Mouse (Mus musculus) cerebellum, postnatal 36 days (tissue): ENCODE data around the gene Coa3.
"Not testable (repeated sequence)": the region's sequence is repeated elsewhere in the genome, so short reads cannot be mapped to it uniquely, and the experiment has no call there.

Source experiments
- DNase-seq, 2 experiments: peaks; one replicate each; pipeline ENCODE4 v3.0.0; 2021 to 2022; ENCODE audit warnings: mixed read lengths in 2 of 2

Gene Coa3

DNA sequence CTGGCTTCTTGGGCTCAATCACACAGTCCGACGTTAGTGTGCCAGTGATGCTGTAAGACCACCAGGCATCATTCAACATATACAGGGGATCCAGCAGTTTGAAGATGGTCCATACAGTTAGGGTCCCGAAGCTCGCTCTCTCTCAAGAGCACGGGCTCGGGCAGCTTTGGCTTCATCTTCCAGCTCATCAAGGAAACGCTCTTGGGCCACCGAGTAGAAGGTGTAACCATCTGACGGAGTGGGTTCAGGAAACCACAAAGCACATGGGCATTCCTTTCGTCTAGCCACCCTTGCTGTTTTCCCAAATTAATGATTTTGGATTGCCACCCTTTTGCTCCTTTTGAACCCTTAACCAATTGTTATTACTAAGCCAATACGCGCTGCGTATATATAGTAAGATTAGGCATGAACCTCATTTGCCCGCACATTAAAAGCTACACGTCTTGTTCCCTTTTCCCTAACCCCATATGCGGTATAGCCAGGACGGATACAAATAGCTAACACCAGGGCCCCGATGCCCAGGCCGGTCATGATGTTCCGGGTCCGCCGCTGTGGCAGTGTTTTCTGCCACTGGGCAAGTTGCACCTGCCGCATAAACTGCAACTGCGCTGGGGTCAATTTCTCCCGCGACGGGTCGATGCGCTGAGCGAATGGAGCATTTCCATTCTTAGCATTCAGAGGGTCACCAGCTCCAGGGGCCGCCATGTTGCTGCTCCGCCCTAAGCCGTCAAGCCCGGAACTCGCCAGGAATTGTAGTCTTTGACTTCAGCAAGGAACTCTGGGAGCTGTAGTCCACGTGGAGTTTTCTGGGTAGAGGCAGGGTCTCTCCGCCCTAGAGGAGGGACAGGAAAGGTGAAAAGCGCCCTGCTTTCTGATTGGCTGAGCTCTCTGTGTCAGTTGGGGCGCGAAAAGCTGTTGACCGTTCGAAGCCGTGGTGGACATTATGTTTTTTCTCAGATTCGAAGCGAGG is at the start of gene Coa3, which contains the start of gene Cntd1:
Gene Coa3 (minus strand): TSS at position 892 of the 970 bp plus-strand sequence.
Gene Cntd1 (plus strand): TSS at position 790 of the 970 bp plus-strand sequence.
- DNase-seq: peak; percentile 78 to 81

DNA sequence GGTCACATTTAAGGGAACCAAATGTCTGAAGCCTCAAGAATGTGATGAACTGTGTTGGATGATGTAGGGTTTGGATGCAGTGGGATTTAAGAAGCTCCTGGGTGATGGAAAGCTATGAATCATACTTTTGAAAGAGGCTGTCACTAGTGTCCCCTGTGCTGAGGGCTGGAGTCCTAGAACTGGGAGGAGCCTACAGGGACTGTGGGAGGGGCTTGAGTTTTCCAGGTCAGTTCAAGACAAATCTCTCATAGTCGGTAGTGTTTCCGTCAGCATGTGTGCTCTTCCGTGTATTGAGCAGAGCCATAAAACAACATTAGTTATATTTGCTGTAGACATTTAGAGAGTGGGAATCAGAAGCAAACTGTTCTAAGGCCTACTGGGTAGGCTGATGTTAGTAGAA is 48.4 kb upstream of the Coa3 start:
- no peak for DNase-seq

DNA sequence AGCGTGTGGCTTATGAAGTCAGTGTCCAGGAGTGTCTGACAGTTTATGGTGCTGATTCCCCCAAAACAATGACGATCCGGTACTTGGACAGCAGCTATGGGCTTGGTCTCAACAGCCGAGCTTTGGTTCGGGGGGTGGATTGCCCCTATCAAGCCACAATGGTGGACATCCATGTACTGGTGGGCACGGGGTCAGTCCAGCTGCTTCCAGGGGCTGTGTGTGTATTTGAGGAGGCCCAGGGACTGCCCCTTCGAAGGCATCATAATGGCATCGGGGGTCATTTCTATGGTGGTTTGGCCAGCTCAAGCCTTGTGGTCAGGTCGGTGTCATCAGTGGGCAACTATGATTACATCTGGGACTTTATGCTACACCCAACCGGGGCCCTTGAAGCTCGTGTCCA is 47.2 kb upstream of the Coa3 start:
- DNase-seq: no peak

DNA sequence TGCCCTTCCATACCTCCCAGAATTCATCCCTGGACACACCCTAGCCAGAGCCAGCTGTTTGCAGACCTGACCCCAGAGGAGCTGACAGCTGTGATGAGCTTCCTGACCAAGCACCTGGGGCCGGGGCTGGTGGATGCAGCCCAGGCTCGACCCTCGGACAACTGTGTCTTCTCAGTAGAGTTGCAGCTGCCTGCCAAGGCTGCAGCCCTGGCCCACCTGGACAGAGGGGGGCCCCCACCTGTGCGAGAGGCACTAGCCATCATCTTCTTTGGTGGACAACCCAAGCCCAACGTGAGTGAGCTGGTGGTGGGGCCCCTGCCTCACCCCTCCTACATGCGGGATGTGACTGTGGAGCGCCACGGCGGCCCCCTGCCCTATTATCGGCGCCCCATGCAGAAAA is 46.3 kb upstream of the Coa3 start:
- DNase-seq: not testable (repeated sequence)

DNA sequence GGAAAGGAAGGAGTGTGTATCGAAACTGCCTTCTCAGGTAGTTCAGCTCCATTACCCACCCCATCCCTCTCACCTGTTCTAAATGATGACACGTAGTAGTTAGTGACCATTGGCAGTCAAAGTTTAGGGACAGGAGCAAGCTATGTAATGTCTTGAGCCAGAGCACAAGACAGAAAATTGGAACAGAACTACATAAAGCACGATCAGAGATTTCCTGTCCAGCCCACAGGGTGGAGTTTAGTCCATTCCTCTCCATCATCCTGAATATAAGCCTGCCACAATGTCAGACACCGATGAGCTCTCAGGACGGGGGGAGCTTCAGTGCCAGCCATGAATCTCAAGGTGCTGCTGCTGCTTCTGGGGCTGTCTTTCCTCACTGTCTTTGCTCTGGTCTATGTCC is 45.8 kb upstream of the Coa3 start, which contains the start of gene Aoc2:
Gene Aoc2 (plus strand): TSS at position 301 of the 400 bp plus-strand sequence.
- DNase-seq: no peak

DNA sequence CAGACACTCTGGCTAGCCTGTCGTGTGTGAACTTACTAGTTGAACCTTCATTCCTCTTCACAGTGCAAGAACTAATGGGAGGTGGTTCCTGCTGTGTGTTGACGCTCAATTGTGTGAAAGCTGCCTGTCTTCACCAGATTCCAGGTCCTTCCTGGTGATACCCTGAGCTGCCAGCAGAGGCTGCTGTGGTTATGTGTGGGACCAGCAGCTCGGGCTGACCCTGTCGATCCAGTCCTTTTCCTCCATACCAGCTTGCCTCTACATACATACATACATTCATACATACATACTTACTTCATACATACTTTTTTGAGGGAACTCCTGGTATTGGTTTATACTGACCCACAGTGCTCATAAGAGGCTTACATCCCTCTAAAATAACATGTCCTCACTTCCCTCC is 44.7 kb upstream of the Coa3 start:
- DNase-seq: peak; percentile 72

DNA sequence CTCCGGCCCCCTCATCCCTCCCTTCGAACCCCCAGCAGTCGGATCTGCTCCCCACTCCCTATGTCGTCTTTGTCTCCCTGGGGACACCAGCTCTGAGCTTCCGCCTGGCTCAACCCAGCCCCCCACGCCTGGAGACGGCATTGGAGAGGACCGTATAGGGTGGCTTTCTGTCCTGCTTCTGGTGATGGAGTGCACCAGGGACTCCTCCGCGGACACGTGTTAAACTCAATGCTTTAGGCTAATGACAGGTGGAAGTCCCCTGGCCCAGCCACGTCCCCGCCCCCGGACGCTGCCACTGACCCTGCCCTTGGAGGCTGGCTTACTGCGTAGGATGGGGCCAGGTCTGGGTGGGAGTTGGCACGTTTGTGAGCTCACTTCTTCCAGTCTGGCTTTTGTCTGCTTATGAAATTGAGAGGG is 37.6 kb upstream of the Coa3 start:
- no peak for DNase-seq

DNA sequence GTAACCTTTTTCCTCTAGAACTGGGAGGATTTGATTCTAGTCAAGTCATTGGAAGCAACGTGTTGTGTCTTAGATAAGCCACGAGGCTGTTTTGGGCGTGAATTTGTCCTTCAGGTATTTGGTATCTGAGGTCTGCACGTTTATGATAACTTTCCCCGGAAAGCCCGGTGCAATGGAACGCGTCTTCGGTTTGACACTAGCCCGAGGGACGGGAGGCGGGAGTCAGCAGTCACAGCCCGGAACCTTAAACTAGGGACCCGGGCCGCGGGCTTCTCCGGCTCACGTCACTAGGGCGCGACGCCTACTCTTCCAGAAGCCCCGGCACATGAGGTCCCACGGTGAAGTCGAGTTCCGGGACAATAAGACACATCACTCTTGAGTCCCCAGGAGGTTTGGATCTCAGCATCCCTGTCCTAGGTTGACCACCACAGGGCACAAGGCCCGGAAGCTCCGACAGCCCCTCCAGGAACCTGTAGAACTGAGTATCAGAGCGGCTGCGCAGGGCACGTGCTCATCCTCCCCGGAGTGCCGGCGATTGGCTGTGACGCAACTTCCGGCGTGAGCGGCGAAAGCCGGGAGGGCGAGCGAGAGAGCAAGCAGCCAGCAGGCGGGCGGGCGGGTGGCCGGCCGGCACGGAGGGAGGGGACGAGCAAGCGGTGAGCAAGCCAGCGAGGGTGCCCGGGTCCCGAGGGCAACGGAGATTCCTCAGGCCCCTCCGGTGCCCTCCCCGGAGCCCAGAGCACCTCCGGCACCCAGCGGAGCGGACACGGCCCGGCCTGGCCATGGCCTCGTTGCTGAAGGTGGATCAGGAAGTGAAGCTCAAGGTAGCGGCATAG is 37.0 kb upstream of the Coa3 start, which contains the start of gene Psme3:
Gene Psme3 (plus strand): TSS at position 549 of the 836 bp plus-strand sequence.
- peak; percentile 92 to 95 for DNase-seq

DNA sequence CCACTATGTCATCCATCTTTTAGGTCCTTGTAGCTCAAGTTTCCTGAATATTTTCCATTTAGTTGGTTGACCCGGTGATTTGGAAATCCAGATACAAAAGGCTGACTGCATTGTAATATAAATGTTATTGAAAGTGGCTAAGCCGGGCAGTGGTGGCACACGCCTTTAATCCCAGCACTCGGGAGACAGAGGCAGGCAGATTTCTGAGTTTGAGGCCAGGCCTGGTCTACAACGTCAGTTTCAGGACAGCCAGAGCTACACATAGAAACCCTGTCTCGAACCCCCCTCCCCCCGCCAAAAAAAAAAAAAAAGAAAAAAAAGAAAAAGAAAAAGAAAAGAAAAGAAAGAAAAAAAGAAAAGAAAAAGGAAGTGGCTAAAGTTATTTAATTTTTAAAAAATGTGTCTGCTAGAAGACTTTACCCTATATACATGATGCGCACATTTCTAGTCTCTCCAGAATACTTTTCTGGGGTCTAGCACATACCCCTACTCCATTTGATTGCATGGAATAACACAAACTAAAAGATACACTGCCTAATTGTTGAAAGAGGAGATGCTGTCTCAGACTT is 36.3 kb upstream of the Coa3 start:
- DNase-seq: no peak

DNA sequence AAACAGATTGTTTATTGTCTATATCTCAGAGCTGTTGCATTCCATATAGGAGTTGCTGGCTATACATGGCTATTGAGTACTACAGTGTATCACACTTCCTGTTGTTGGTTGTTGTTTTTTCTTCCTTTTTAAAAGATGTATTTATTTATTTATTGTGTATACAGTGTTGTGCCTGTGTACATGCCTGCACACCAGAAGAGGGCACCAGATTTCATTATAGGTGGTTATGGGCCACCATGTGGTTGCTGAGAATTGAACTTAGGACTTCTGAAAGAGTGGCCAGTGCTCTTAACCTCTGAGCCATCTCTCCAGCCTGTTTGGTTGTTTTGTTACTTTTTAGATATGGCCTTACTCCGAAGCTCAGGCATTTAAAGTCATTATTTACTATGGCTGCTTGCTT is 35.7 kb upstream of the Coa3 start:
- no peak for DNase-seq

DNA sequence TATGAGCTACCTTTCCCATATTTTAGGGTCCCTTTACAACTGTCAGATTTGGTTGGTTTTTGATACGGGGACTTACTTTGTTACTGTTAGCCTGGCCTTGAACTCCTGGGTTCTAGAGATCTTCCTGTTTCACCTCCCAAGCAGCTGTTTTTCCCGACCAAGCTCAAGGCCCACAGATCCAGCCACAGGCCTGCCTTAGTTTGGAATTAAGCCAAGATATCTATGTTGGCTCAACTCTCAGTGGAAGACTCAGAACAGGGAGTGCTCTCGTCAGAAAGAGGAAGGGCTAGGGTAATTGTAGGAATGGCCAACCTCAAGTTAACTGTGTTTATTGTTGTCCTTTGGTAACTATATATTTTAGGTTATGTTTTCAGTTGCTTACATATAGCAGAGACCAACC is 33.2 kb upstream of the Coa3 start:
- DNase-seq: no peak

DNA sequence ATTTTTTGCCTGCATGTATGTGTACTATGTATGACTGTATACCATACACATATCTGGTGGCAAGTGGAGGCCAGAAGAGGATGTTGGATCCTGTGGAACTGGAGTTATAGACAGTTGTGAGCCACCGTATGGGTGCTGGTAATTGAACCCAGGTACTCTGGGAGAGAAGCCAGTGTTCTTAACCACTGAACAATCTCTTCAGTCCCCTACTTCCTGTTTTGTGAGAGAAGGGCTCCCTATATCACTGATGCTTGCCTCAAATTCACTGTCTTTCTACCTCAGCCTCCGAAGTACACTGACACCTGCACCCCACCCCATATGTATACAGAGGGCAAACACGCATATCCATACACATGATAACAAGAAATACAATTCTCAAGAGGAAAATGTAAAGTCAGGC is 32.2 kb upstream of the Coa3 start:
- DNase-seq: no peak

DNA sequence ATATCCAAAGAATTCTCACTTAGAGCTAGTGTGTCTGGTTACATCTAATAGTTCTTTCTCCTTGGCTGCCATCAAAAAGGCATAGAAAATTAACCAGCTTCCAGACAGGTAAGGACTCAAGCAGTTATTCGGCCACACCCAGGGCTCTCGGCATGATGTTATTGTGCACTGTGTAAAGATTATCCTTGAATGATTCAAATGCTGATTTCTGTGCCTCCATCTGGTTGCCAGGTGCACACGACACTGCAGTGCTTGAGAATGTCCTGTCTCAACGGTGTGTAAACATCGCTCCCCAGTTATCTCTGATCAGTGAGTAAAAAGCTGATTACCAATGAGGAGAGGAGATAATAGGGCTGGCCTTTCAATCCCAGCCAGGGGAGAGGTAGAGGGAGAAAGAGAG is 28.8 kb upstream of the Coa3 start:
- no peak for DNase-seq

DNA sequence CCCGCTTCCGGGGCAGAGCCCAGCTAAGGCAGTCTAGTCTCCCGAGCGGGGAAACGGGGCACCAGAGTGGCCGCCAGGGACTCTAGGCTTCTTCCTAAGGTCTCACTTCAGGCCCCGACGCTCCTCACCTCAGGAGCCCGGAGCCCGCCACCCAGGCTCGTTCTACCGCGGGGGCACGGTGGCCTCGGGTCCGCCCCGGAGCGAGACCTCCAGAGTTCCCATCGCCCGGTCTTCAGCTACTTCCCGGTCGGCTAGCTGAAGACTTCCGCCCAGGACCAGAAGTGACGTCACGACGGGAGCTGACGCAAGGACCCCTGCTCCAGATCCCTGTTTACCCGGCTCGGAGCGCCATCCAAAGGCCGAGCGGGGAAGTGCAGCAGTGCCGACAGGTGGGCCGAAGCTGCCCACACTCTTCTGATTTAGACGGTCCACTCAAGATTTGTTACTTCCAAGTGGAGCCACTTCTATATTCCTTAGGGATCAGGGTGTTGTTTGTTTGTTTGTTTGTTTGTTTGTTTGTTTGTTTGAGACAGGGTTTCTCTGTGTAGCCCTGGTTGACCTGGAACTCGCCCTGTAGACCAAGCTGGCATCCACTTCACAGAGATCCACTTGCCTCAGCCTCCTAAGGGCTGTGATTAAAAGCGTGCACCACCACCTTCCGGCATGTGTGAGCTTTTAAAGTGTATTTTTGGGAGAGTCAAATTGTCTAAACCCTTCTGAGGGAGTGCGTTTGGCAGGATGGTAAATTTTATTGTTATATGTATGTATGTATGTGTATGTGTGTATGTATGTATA is 23.3 kb upstream of the Coa3 start, which contains the start of gene Becn1:
Gene Becn1 (minus strand): TSS at position 283 of the 795 bp plus-strand sequence.
- peak; percentile 98 for DNase-seq

DNA sequence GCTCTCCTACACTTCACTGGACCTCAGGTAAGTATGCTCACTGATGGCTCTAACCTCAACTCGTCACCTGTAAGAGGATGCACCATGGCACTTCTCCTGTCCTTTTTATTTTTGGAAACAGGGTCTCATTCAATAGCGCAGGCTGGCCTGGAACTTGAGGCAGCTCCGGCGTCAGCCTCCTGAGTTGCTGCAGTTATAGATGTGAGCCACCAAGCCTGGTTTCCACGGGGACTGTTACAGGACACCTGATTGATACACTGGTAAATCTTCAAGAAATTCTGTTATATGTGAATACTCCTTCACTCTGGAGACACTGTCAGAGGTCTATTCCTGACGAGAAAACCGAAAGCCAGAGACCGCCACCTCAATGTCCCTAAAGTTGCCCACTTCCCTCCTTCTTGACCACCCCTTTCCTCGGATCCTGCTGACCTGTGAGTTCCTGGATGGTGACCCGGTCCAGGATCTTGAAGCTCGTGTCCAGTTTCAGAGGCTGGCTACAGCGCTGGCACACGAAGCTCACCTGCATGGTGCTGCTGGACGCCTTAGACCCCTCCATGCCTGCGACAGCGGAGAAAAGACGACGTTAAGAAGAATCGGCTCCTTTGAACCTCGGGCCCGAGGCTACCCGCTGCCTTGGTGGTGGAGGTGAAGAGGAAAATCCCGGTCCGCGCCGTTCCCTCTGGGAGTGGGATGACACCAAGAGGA is 22.5 kb upstream of the Coa3 start:
- DNase-seq: no peak

DNA sequence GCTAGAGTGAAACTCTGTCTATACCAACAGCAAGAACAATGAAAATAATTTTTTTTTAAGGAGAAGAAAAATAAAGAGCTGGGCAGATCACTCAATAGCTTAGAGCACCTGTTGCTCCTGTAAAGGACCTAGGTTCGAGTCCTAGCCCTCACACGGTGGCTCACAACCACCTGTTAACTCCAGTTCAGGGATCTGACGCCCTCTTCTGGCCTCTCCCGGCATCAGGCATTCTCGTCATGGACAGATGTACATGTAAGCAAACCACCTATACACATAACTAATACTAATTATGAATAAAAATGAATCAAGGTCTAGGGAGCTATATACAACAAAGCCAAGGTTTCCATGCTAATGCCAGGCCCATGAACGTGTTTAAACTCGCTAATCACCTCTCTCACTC is 22.0 kb upstream of the Coa3 start:
- peak in 1 of 2 experiments; percentile 11 for DNase-seq

DNA sequence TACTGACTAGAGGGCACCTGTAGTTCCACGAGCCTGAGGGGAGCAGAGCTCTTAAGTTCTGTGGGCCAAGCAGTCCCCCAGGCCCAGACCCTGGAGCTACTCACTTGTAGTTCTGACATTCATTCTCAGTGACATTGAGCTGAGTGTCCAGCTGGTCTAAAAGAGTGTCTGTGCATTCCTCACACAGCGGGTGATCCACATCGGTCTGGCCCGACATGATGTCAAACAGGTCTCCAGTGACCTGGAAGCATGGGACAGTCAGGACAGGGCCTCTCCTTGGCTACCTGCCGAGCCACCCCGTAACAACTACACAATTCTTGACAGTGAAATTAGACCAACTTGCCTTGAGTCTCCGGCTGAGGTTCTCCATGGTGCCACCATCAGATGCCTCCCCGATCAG is 16.3 kb upstream of the Coa3 start:
- DNase-seq: no peak

DNA sequence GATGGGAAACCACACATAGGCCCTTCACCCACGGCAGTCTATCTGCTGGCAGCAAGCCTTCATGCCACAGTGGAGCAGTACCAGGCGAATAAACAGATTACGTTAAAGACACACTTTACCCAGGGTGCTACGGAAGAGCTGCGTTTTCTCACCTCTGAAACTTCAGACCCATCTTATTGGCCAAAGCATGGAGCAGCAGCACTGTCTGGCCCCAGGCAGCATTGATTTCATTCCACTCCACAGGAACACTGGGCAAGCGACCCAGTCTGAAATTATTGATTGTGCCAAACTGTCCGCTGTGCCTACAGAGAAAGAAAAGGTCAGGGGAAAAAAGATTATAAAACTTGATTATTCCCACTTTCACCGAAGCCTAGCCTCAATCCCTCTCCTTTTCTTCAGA is 12.3 kb upstream of the Coa3 start:
- DNase-seq: no peak

DNA sequence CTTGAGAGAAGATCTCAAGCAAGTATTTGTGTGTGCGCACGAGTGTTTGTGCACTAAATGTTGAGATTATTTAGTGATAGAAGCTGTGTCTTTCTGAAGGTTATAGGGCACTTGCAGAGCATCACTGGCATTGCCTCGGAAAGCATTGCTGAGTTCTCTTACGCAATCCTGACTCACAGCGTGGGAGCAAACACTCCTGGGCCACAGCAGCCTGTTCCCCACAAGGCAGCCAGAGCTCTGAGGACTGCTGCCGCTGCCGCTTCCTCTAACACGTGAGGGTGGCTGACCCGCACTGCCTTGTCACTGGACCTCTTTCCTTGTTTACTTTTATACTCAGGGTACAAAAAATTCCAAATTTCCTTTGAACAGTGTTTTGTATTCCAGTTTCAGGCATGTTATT is 8.4 kb upstream of the Coa3 start:
- DNase-seq: no peak

DNA sequence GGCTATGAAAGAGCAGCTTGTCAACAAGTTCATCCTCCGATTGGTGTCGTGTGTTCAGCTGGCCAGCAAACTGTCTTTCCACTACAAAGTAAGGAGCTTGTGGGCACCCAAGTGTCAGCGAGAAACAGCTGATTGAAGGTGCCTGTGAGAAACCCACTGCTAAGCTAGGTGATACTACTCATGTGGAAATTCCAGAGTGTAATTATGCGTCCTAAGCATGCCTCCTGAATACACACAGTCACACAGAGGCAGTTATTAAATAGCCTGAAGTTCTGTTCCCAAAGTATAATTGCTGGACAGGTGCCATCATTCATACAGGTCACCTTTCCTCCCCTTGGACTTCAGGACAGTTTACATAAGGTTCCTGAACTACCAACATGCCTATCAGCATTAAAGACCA is 4.9 kb upstream of the Coa3 start:
- no peak for DNase-seq

DNA sequence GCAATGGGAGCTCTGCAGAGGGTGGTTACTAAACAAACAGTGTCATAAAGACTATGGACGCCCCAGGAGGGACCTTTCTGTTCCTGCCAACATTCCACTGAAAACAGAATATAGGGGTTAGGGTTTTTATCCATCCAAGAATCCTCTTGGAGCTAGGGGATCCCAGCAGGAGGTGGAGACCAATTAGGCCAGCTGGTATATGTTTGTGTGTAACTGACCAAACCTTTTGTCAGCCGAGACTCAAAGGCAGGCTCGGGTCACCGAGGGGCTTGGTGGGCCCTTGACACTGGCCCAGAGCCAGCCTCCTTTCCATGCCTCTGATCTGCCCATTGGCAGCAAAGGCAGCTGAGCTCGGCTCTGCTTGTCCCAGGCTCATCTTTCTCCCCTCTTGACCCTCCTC is 4.0 kb upstream of the Coa3 start:
- DNase-seq: no peak

DNA sequence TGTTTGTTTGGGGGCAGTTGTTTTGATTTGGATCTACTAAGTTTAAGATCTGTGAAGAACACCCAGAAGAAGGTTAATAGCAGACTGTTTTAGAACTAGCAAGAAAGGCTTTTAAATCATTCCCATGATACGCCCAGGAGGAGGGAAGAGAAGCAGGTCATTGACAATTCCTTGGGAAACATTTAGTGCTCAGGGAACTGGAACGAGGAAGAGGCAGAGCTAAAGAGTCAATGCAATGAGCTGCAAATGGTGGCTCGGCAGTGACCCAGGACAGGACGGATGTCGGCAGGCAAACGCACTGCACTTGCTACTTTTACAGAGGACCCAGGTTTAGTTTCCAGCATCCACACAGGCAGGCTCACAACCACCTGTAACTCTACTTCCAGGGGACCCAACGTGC is 1.9 kb upstream of the Coa3 start:
- DNase-seq: no peak
